Mouse (Mus musculus) cerebellum, adult 2 months (tissue): ENCODE results near the gene Itpkb.

Source experiments
- CTCF ChIP-seq: fragments of 200-500 bp; IDR thresholded peaks from 2 replicates; pipeline ENCODE4 v1.5.1; 2011; ENCODE audit warnings: low read depth, mild to moderate bottlenecking, control low read depth, low read length, moderate library complexity, borderline replicate concordance; ENCODE audit not compliant: insufficient read depth
- POLR2A ChIP-seq: fragments of 200-500 bp; IDR thresholded peaks from 2 replicates; pipeline ENCODE4 v1.6.1; 2011; ENCODE audit warnings: low read length, control low read depth, borderline replicate concordance; ENCODE audit not compliant: insufficient read depth

DNA sequence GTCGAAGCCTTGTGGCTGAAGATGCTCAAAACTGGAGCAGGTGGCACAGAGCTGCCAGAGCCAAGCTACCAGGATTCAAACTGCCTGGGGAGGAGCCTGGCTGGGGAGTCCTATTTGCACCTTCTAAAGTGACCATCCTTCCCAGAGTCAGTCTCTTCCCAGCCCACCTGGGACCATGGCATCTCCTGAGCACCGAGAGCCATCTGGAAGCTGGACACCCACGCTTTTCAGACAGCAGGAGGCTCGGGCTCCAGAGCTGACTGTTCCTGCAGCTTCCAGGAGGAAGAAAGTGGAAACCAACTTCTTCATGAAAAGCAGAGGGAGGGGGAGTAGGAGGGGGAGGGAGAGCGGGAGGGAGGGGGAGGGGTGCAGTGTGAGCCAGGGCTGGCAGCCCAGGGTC lies 135.3 kb downstream of the Itpkb start:
- TF ChIP-seq POLR2A (no peak), CTCF (no peak)
